10 mouse cellular contexts compared by ENCODE assay signal in genomic region chr11:113100800-113101199, GRCm38 (mm10).
DNase-seq lines count a peak whose midpoint lies in the region; ATAC-seq lines count a peak whose summit lies in the region.
"Had no signal": no experiment of that assay in that cellular context is flagged by ENCODE, and none has a peak within 500 bp of the region (broad histone marks: within the 10 kb centered on the region; RNA-seq: fewer than 3 reads in every experiment).

No protein-coding gene starts in this region.

- H3K4me3 ChIP-seq in hindbrain, embryonic 13.5 days, result no peak overlapping the region
- no peak overlapping the region for H3K4me3 ChIP-seq in hindbrain, embryonic 16.5 days (ENCODE audit: low read length)
- H3K4me3 ChIP-seq in embryonic facial prominence, embryonic 10.5 days, result no peak overlapping the region
- no peak overlapping the region for H3K4me3 ChIP-seq in lung, embryonic 15.5 days

- no peaks in the 10 kb centered on the region for H3K9me3 ChIP-seq in hindbrain, embryonic 13.5 days
- no peaks in the 10 kb centered on the region for H3K9me3 ChIP-seq in hindbrain, embryonic 16.5 days (ENCODE audit: control insufficient read depth, low read length)
- H3K9me3 ChIP-seq in embryonic facial prominence, embryonic 10.5 days, result no peaks in the 10 kb centered on the region
- H3K9me3 ChIP-seq in lung, embryonic 15.5 days, result no peaks in the 10 kb centered on the region

- WGBS in hindbrain, embryonic 13.5 days, result 48% methylated on average over 9 of the region's 9 CpGs
- 38% methylated on average over 9 of the region's 9 CpGs for WGBS in hindbrain, embryonic 16.5 days
- 34% methylated on average over 9 of the region's 9 CpGs for WGBS in embryonic facial prominence, embryonic 10.5 days
- WGBS in lung, embryonic 15.5 days, result 37% methylated on average over 9 of the region's 9 CpGs

- H3K4me1 ChIP-seq in hindbrain, embryonic 13.5 days (replicated peaks), result peaks cover 56% of the 10 kb centered on the region
- peaks cover 4% of the 10 kb centered on the region for H3K4me1 ChIP-seq in hindbrain, embryonic 16.5 days (ENCODE audit: control insufficient read depth, insufficient read depth, low read depth, low read length)
- peaks cover 66% of the 10 kb centered on the region for H3K4me1 ChIP-seq in embryonic facial prominence, embryonic 10.5 days
- H3K4me1 ChIP-seq in lung, embryonic 15.5 days, result peaks cover 37% of the 10 kb centered on the region

- no peak overlapping the region; the same call in 1 of the 2 replicates for H3K9ac ChIP-seq in hindbrain, embryonic 13.5 days
- H3K9ac ChIP-seq in hindbrain, embryonic 16.5 days (ENCODE audit: low read depth, low read length), result no peak overlapping the region
- H3K9ac ChIP-seq in lung, embryonic 15.5 days, result no peak overlapping the region

- no peaks in the 10 kb centered on the region for H3K36me3 ChIP-seq in hindbrain, embryonic 13.5 days
- H3K36me3 ChIP-seq in hindbrain, embryonic 16.5 days (ENCODE audit: control insufficient read depth, insufficient read depth, low read length), result no peaks in the 10 kb centered on the region
- no peaks in the 10 kb centered on the region for H3K36me3 ChIP-seq in embryonic facial prominence, embryonic 10.5 days (replicated peaks)
- H3K36me3 ChIP-seq in lung, embryonic 15.5 days, result no peaks in the 10 kb centered on the region

- ATAC-seq in hindbrain, embryonic 13.5 days (ENCODE audit: low FRiP score), result no peak
- no peak for ATAC-seq in hindbrain, embryonic 16.5 days
- ATAC-seq in lung, embryonic 15.5 days (ENCODE audit: borderline replicate concordance, extremely low read depth, low FRiP score, low TSS enrichment), result no peak

- DNase-seq in 3T3-L1 (ENCODE audit: low read depth, low spot score), result peak; percentile 78
- DNase-seq in embryonic facial prominence, embryonic 10.5 days (ENCODE audit: low spot score), result peak; percentile 28
- DNase-seq in right cerebral cortex, postnatal 36 days (ENCODE audit: low spot score in 2 of 2), result no peak
- DNase-seq in cerebellum, adult 9-10 months, result no peak
- DNase-seq in spleen, postnatal 36 days (ENCODE audit: low spot score in 2 of 2), result no peak
- DNase-seq: adrenal gland, postnatal 25 days; gastrocnemius, postnatal 14 days had no signal

- no peaks in the 10 kb centered on the region for H3K27me3 ChIP-seq in hindbrain, embryonic 13.5 days
- H3K27me3 ChIP-seq in hindbrain, embryonic 16.5 days (replicated peaks; ENCODE audit: control insufficient read depth, insufficient read depth, low read length), result no peaks in the 10 kb centered on the region
- H3K27me3 ChIP-seq in embryonic facial prominence, embryonic 10.5 days (replicated peaks; ENCODE audit: low read depth, poor library complexity, severe bottlenecking), result no peaks in the 10 kb centered on the region
- H3K27me3 ChIP-seq in lung, embryonic 15.5 days, result no peaks in the 10 kb centered on the region

- no peak overlapping the region for H3K4me2 ChIP-seq in hindbrain, embryonic 13.5 days
- no peak overlapping the region for H3K4me2 ChIP-seq in hindbrain, embryonic 16.5 days (ENCODE audit: low read length)
- H3K4me2 ChIP-seq in lung, embryonic 15.5 days, result peak overlapping the region; percentile 23

- H3K27ac ChIP-seq in hindbrain, embryonic 13.5 days, result peak overlapping the region; percentile 26; the same call in 1 of the 2 replicates
- H3K27ac ChIP-seq in hindbrain, embryonic 16.5 days (ENCODE audit: low read depth, low read length), result no peak overlapping the region; the same call in 1 of the 2 replicates
- H3K27ac ChIP-seq in embryonic facial prominence, embryonic 10.5 days (replicated peaks), result peak overlapping the region; percentile 60
- H3K27ac ChIP-seq in lung, embryonic 15.5 days, result peak overlapping the region; percentile 78

Comparison
In these comparisons a context has a peak if more than half of its experiments do, and no peak if none do; other contexts are left out.
1. DNase-seq: peak in 3T3-L1 (single experiment) and embryonic facial prominence, embryonic 10.5 days (single experiment); none in right cerebral cortex, postnatal 36 days (0 of 2), cerebellum, adult 9-10 months (single experiment) and spleen, postnatal 36 days (0 of 2).